ENCODE assay signal across 8 mouse cellular contexts in the genomic region with DNA sequence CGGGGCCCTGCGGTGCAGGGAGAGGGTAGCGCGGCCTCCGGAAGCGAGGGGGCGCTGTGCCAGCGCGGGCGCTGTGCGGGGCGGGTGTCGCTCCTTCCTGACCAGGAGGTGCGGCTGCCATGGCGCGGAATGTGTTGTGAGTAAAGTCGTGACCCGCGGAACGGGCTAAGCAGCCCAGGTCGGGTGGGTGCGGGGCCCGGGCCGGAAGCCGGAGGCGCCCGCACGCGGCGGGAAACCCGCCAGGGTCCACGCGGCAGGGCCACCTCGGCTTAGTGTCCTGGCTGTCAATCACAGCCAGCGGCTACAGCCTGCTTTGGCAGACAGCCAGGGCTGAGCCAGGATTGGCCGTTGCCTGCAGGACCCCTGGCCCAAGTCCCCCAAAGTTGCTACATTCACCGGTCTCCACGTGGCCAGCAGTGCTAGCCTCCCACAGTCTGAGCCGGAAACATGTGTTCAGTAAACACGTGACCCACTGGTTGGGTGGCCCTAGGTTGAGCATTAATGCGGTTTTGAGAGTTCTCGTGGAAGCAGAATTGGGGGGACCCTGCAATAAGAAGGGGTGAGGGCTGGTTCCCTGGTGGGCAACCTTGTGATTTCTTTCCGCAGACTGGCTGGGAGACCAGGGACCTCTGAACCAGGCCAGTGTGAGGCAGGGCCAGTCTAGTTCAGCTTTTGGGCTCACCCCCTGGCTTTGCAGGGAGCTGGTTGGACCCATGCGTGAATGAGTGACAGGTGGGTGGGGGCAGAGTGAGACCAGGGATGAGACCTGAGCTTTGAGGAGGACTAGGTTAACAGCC. TPM values are rescaled to one million over a fixed set of nuclear protein-coding genes. Genes with fewer than 3 reads are reported as not detected.
DNase-seq lines count a peak whose midpoint lies in the region; ATAC-seq lines count a peak whose summit lies in the region.

No protein-coding gene starts in this region.

- peaks cover 61% of the 10 kb centered on the region for H3K4me1 ChIP-seq in intestine, embryonic 15.5 days (replicated peaks)

- WGBS in intestine, embryonic 15.5 days: 1% methylated on average over 43 of the region's 44 CpGs

- peak overlapping the region; percentile 64 for H3K4me3 ChIP-seq in intestine, embryonic 15.5 days (replicated peaks)

- H3K36me3 ChIP-seq in intestine, embryonic 15.5 days: no peaks in the 10 kb centered on the region

- peak; percentile 73 for ATAC-seq in intestine, embryonic 15.5 days
- ATAC-seq in megakaryocyte-erythroid progenitor cell, adult 5-6 weeks (replicated peaks; ENCODE audit: low FRiP score, low TSS enrichment, poor library complexity, severe bottlenecking): peak; percentile 67

- H3K9ac ChIP-seq in intestine, embryonic 15.5 days: peak overlapping the region; percentile 75

- no peaks in the 10 kb centered on the region for H3K27me3 ChIP-seq in intestine, embryonic 15.5 days (replicated peaks)

- peak overlapping the region; percentile 85 for H3K4me2 ChIP-seq in intestine, embryonic 15.5 days (replicated peaks)

- intact Hi-C loops in left cerebral cortex, postnatal 14 days (cut with DNase I): no loop called here

- H3K27ac ChIP-seq in intestine, embryonic 15.5 days: peak overlapping the region; percentile 97

- no peaks in the 10 kb centered on the region for H3K9me3 ChIP-seq in intestine, embryonic 15.5 days

- peak; percentile 89 to 92 for DNase-seq in adrenal gland, adult 18-20 months (ENCODE audit: low spot score in 2 of 2)
- peak; percentile 84 for DNase-seq in embryo, embryonic 10.5 days (ENCODE audit: low spot score)
- peak; percentile 82 for DNase-seq in gastrocnemius, postnatal 25 days
- DNase-seq in left cerebral cortex, postnatal 14 days (ENCODE audit: low spot score in 2 of 2): peak; percentile 84 to 89
- peak; percentile 89 for DNase-seq in right cerebral cortex, postnatal 14 days
- DNase-seq in urinary bladder, postnatal 25 days (ENCODE audit: low spot score): peak; percentile 90

RNA-seq across cellular contexts. Expression of a gene that starts 0.8 kb away (rescaled TPM):
- 1 to 10 TPM; 2.9 to 3.0 TPM for total RNA-seq in adrenal gland, adult 18-20 months (2021)
- 10 to 100 TPM in 1 of 2 experiments, 1 to 10 TPM in 1; 8.6 to 18.3 TPM for total RNA-seq in gastrocnemius, postnatal 25 days (2021)
- 44.9 and 57.4 TPM in 2 replicates for polyA plus RNA-seq in intestine, embryonic 15.5 days (2015; fragmentation: Nextera tagmentation; extraction: Ambion mirVana)
- 1 to 10 TPM; 4.1 to 8.0 TPM for total RNA-seq in left cerebral cortex, postnatal 14 days (2021)
- 13.0 and 13.8 TPM in 2 replicates for total RNA-seq in megakaryocyte-erythroid progenitor cell, adult 5-6 weeks (2014; fragmentation: Nextera tagmentation)
- 46.6 and 82.1 TPM in 2 replicates for total RNA-seq in megakaryocyte-erythroid progenitor cell, adult 5-6 weeks (2017)

RNA-seq across cellular contexts. Expression of a gene that starts 34.6 kb away (rescaled TPM):
- total RNA-seq in adrenal gland, adult 18-20 months (2021): 10 to 100 TPM in 1 of 2 experiments, under 1 TPM in 1; 0.83 to 16.2 TPM
- over 10,000 TPM; 28,170 to 31,317 TPM for total RNA-seq in gastrocnemius, postnatal 25 days (2021)
- polyA plus RNA-seq in intestine, embryonic 15.5 days (2015; fragmentation: Nextera tagmentation; extraction: Ambion mirVana): 1.4 and 4.3 TPM in 2 replicates
- not detected for total RNA-seq in left cerebral cortex, postnatal 14 days (2021)
- total RNA-seq in megakaryocyte-erythroid progenitor cell, adult 5-6 weeks (2014; fragmentation: Nextera tagmentation): not detected in 2 replicates
- total RNA-seq in megakaryocyte-erythroid progenitor cell, adult 5-6 weeks (2017): not detected in 2 replicates

Comparison
In these comparisons a context has a peak if more than half of its experiments do, and no peak if none do; other contexts are left out.
1. Peak in every context shown above with its lines: DNase-seq, ATAC-seq, H3K4me3 ChIP-seq and H3K27ac ChIP-seq.
2. RNA of a gene that starts 34.6 kb away (total RNA-seq): 28,170 to 31,317 TPM in gastrocnemius, postnatal 25 days; 0.83 to 16.2 TPM in adrenal gland, adult 18-20 months, not detected in left cerebral cortex, postnatal 14 days and not detected in megakaryocyte-erythroid progenitor cell, adult 5-6 weeks; every median in the first group is over 1,000 times any median in the second.